Mouse (Mus musculus) Patski (cell line): ENCODE measurements at regions not wholly inside any gene's neighbourhood (a gene's known extent, or its start where the extent isn't known, plus 50 kb on each side); places are given as distances from the start of the nearest gene placed in this dataset.

Experiments used
- ATAC-seq: fragments of 100-300 bp; one replicate; pipeline ENCODE4 v1.8.0; 2021
- CTCF ChIA-PET: fragments of 350-600 bp; sonication (Branson Sonifier 250); formaldehyde crosslinking; loops from one replicate; lab custom pipeline; 2022; ENCODE audit warnings: inconsistent platforms; lab: Charles Lee
- POLR2A ChIA-PET: fragments of 350-600 bp; sonication (Branson Sonifier 250); formaldehyde crosslinking; loops from one replicate; lab custom pipeline; 2022; ENCODE audit warnings: antibody characterized with exemption, inconsistent platforms; lab: Charles Lee
- DNase-seq: peaks from one replicate; pipeline ENCODE4 v3.0.0-alpha.2; 2011; ENCODE audit warnings: low read depth, low spot score
- H3K27me3 ChIP-seq: fragments of 371-371 bp; one replicate; pipeline ENCODE4 v1.5.1; 2021
- CTCF ChIP-seq: fragments of 100-300 bp; IDR thresholded peaks from one replicate; pipeline ENCODE4 v1.5.1; 2021
- in situ Hi-C: fragments of 300-500 bp; cut with MboI; formaldehyde crosslinking; loops from 3 replicates; pipeline ENCODE4 v1.11.1; 2018; ENCODE audit warnings: low pct_unique_long_range_greater_than_20kb, mixed read lengths

GRCm38 (mm10) chr5:41058015-41058414 lies 649.9 kb downstream of the Rab28 start:
- CTCF ChIA-PET: no interaction called here
- TF ChIP-seq CTCF: no peak
- peaks cover under 1% of the 10 kb centered on the region for H3K27me3 ChIP-seq
- in situ Hi-C loops: no loop called here
- DNase-seq (no peak), ATAC-seq (no peak)
- POLR2A ChIA-PET: no interaction called here

GRCm38 (mm10) chr5:41051948-41052347 lies 656.0 kb downstream of the Rab28 start:
- in situ Hi-C loops: loop anchor here (5.0 kb wide), 1 partner anchor 715 kb away; no protein-coding TSS in a partner anchor
- ChIA-PET POLR2A (no interaction called here), CTCF (interaction anchor here (1.1 to 2.3 kb wide), 2 partner anchors 713 to 716 kb away, joined by 3 to 8 read pairs; no protein-coding TSS in a partner anchor)
- TF ChIP-seq CTCF: peak; percentile 51
- no peak for ATAC-seq
- DNase-seq: no peak
- peaks cover 5% of the 10 kb centered on the region for H3K27me3 ChIP-seq

- peaks cover 8% of the 10 kb centered on the region for H3K27me3 ChIP-seq
- in situ Hi-C loops: no loop called here
- TF ChIP-seq CTCF: no peak
- ChIA-PET POLR2A (no interaction called here), CTCF (no interaction called here)
- ATAC-seq (no peak), DNase-seq (no peak)
These were observed 659.4 kb downstream of the Rab28 start for GRCm38 (mm10) chr5:41048515-41048914.

DNA sequence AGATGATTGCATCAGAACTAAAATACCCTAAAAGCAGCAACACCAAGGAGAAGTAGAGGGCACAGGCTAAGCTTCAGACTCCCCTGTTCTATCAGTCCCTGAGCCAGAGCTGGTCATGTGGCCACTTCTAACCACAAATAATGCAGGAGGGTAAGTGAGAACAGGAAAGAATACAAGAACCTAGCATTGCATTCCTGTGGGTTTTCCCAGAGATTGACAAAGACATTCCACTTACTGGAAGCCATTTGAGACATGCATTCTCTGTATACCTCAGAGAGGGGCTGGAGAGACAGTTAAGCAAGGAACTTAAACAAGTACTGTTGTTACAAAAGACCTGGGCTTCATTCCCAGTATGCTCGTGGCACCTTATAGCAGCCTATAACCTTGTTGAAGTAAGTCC lies 662.7 kb downstream of the Rab28 start:
- no peak for TF ChIP-seq CTCF
- ATAC-seq (no peak), DNase-seq (no peak)
- CTCF ChIA-PET: interaction anchor here (0.7 to 1.7 kb wide), 3 partner anchors 8 to 35 kb away, joined by 3 to 5 read pairs (median 3); no protein-coding TSS in a partner anchor
- peaks cover 8% of the 10 kb centered on the region for H3K27me3 ChIP-seq
- in situ Hi-C loops: no loop called here
- POLR2A ChIA-PET: no interaction called here

- ChIA-PET POLR2A (no interaction called here), CTCF (interaction anchor here (0.7 to 1.7 kb wide), 4 partner anchors 9 to 36 kb away, joined by 3 to 5 read pairs (median 3); no protein-coding TSS in a partner anchor)
- peak; percentile 76 for TF ChIP-seq CTCF
- no peak for ATAC-seq
- peak; percentile 10 for DNase-seq
- H3K27me3 ChIP-seq: peaks cover 8% of the 10 kb centered on the region
- in situ Hi-C loops: no loop called here
These were observed 663.5 kb downstream of the Rab28 start for GRCm38 (mm10) chr5:41044465-41044864.

DNA sequence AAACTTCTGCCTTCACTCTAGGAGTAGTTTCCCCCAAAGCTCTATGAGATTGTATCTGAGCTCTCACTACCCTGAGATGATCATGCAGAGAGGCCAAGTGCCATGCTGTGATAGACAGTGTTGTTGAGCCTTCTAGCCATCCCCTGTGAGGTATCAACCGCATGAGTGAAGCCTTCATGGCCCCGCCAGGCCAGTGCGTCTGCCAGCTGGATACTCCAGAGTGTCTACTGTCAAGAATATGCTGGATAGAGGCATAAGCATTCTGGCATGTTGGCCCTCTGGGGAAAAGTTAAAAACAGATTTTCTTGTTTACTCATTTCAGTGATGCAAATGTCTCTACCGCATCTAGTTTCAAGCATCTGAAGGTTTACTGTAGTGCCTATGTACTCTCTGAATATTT lies 669.2 kb downstream of the Rab28 start:
- in situ Hi-C loops: no loop called here
- H3K27me3 ChIP-seq: peaks cover 3% of the 10 kb centered on the region
- no peak for DNase-seq
- ChIA-PET POLR2A (no interaction called here), CTCF (interaction anchor here (0.5 kb wide), 1 partner anchor 16 kb away, joined by 3 read pairs; no protein-coding TSS in a partner anchor)
- no peak for TF ChIP-seq CTCF
- ATAC-seq: no peak

DNA sequence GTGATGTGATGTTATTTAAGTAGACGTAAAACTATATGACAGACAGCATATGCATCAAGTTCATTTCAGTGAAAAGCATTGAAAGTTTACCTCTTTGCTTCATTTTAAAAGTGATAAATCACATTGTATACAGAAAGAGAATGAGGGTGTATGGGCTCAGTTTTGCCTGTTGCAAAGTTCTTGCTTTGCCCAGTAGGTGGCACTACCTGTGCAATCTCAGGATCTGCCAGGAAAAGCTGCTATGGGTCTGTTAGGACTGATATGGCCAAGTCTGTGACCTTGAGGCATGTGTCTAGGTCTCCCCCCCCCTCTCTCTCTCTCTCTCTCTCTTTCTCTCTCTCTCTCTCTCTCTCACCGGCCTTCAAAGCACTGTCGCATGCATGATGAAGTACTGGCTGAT lies 701.3 kb downstream of the Rab28 start:
- in situ Hi-C loops: no loop called here
- TF ChIP-seq CTCF: peak; percentile 51
- H3K27me3 ChIP-seq: no peaks in the 10 kb centered on the region
- CTCF ChIA-PET: interaction anchor here (0.9 to 1.0 kb wide), 2 partner anchors 8 to 761 kb away, joined by 3 read pairs; no protein-coding TSS in a partner anchor
- ATAC-seq (no peak), DNase-seq (no peak)
- POLR2A ChIA-PET: no interaction called here

- CTCF ChIA-PET: no interaction called here
- in situ Hi-C loops: no loop called here
- peaks cover 9% of the 10 kb centered on the region for H3K27me3 ChIP-seq
- POLR2A ChIA-PET: no interaction called here
- no peak for ATAC-seq
- TF ChIP-seq CTCF: no peak
- no peak for DNase-seq
These were observed 721.4 kb downstream of the Rab28 start for GRCm38 (mm10) chr5:40986562-40986961.

GRCm38 (mm10) chr5:40974892-40975291 lies 733.1 kb downstream of the Rab28 start:
- H3K27me3 ChIP-seq: no peaks in the 10 kb centered on the region
- ATAC-seq (no peak), DNase-seq (no peak)
- in situ Hi-C loops: no loop called here
- no peak for TF ChIP-seq CTCF
- ChIA-PET POLR2A (no interaction called here), CTCF (no interaction called here)

DNA sequence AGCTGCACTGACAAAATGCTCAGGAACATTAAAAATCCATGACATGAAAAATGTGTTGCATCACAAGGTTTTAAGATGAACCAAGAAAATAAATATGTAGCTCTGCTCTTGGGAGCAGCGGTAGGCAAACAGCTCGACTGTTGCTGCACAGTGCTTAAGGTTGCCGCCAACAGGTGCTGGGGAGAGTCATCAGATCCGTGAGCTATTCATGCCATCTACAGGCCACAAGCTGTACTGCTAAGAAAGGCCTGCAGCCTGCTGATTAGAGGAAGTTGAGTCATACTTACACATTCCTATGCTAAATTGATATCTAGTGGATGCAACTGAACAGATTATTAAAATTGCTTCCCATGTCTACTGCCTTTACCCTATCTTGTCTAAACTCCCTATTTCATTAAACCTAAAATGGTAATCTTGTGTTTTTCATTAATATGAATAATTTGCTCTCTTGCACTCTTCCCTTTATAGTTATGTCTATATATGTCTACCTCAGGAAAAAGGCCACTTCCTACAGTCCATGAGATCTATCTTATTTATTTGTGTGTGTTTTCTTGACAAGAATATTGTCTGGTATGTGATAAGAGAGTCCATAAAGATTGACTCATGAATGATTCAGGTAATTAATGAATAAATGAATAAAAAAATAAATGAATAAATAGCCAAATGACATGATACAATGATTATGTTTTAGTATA lies 754.9 kb downstream of the Rab28 start:
- peak; percentile 85 for ATAC-seq
- no peaks in the 10 kb centered on the region for H3K27me3 ChIP-seq
- ChIA-PET CTCF (no interaction called here), POLR2A (interaction anchor here (0.9 kb wide), 1 partner anchor 18 kb away, joined by 5 read pairs; no protein-coding TSS in a partner anchor)
- TF ChIP-seq CTCF: peak; percentile 69
- no peak for DNase-seq
- in situ Hi-C loops: no loop called here

DNA sequence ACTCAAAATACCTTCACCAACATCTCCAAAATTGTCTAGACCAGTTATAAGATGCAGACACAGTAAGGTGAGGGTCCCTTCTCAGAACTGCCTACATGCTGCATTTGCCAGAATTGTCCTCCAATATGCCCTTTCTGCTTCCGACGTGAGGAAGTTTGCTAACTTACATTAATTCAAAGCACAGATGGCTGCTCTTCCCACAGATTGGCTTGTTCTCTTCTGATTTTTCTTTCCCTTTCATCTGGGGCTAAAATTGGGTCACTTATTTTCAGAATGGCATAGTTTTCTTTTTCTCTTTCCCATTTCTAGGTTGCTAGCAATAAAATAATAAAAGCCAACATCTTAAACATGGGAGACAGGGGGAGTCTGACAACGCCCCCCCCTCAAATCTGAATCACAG lies 778.8 kb downstream of the Rab28 start:
- ATAC-seq (no peak), DNase-seq (no peak)
- POLR2A ChIA-PET: no interaction called here
- CTCF ChIA-PET: no interaction called here
- in situ Hi-C loops: no loop called here
- H3K27me3 ChIP-seq: no peaks in the 10 kb centered on the region
- no peak for TF ChIP-seq CTCF
